Mouse (Mus musculus): ENCODE data around the gene Btbd11. TPM values are rescaled to one million over a fixed set of nuclear protein-coding genes. Genes with fewer than 3 reads are reported as not detected.

The Btbd11 gene
- polyA plus RNA-seq, 1 experiment from 2014 or later = 3.7 TPM

DNA sequence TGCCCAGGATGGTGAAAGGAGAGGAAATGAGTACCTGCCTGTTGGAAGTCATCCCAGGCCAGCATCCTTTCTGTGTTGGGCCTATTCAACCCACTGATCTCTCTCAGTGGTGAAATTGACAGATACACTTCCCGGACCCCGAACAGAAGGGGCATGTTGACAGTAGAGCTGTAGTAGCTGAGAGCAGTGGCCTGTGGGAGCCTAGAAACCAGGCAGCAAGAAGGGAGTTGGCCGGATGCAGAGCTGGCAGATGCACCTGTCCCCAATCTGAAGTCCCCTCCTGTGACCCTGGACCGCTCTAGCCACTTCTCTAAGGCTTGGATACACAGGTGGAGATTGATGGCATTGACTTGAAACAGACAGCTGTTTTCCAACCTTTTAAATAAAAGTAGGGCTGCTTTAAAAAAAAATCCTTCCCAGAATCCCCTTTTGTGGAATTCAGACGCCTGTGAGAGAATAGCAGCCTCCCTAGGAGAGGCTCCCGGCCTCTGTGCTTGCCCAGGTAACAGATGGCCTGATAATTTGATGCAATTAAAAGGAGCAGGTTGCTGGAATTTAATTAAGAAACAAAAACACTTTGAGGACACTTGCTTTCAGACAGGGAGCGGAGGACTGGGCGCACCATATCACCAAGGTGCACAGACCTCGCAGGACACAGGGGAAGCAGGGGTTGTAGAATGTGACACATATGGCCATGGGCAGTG lies 89.2 kb downstream of the Btbd11 start:
- no peaks in the 10 kb centered on the region for H3K4me1 ChIP-seq (ENCODE audit: insufficient read depth)
- no peak for TF ChIP-seq CTCF (IDR thresholded peaks at IDR 0.05; ENCODE audit: low read depth)
- WGBS = 82% methylated on average over 9 of the region's 9 CpGs
- no peaks in the 10 kb centered on the region for H3K36me3 ChIP-seq (ENCODE audit: insufficient read depth)
- H3K27ac ChIP-seq (ENCODE audit: low read depth) = no peak overlapping the region
- no peak overlapping the region for H3K9ac ChIP-seq
- H3K4me3 ChIP-seq (ENCODE audit: low read depth, low read length) = no peak overlapping the region
- H3K4me2 ChIP-seq = no peak overlapping the region
- H3K9me3 ChIP-seq (ENCODE audit: low read depth, low read length) = no peaks in the 10 kb centered on the region
- ATAC-seq (ENCODE audit: insufficient read depth) = no peak
- H3K27me3 ChIP-seq (ENCODE audit: insufficient read depth, low read length) = no peaks in the 10 kb centered on the region
- no peak for DNase-seq

DNA sequence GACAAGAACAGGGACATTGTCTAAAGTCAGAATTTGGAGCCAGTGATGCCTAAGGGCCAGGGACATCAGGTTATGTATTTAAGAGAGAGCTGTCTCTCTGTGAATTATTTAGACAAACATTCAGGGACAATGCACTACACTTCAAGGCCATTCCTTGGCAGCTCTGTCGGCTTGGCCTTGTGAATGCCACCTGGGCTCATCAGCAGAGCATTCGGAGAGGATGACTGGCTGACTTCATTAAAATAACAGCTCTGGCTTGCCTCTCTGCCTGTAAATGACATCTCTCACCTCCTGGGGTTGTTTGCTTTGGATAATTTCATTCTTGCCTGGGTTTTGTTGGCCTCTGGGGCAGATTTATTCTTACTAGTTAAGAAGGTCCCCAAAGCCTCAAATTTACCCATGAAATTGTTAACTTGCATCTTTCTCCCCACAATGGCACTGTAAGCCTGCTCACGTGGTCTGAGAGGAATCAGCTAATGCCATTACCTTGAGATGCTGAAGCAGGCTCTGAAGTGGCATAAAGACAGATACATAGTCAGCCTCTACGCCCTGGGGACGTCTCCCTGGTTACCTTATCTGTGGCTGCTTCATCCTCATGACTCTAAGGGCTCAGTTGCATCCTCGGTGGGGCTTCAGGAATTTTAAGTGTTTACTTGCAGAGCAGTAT lies 93.5 kb downstream of the Btbd11 start:
- DNase-seq (no peak), ATAC-seq (ENCODE audit: insufficient read depth) (no peak)
- Histone ChIP-seq H3K36me3 (ENCODE audit: insufficient read depth) (no peaks in the 10 kb centered on the region), H3K27ac (ENCODE audit: low read depth) (no peak overlapping the region), H3K4me1 (ENCODE audit: insufficient read depth) (no peaks in the 10 kb centered on the region), H3K4me2 (no peak overlapping the region), H3K4me3 (ENCODE audit: low read depth, low read length) (no peak overlapping the region), H3K27me3 (ENCODE audit: insufficient read depth, low read length) (no peaks in the 10 kb centered on the region), H3K9me3 (ENCODE audit: low read depth, low read length) (no peaks in the 10 kb centered on the region), H3K9ac (no peak overlapping the region)
- no peak for TF ChIP-seq CTCF (IDR thresholded peaks at IDR 0.05; ENCODE audit: low read depth)
- WGBS = 30% methylated on average over 6 of the region's 6 CpGs

- DNase-seq (peak; percentile 74), ATAC-seq (ENCODE audit: insufficient read depth) (peak; percentile 58; the same call in 1 of the 2 replicates)
- Histone ChIP-seq H3K27ac (ENCODE audit: low read depth) (no peak overlapping the region), H3K9ac (no peak overlapping the region), H3K4me1 (ENCODE audit: insufficient read depth) (no peaks in the 10 kb centered on the region), H3K36me3 (ENCODE audit: insufficient read depth) (no peaks in the 10 kb centered on the region), H3K4me3 (ENCODE audit: low read depth, low read length) (no peak overlapping the region), H3K27me3 (ENCODE audit: insufficient read depth, low read length) (no peaks in the 10 kb centered on the region), H3K9me3 (ENCODE audit: low read depth, low read length) (no peaks in the 10 kb centered on the region), H3K4me2 (no peak overlapping the region)
- WGBS = 8% methylated on average over 3 of the region's 3 CpGs
- TF ChIP-seq CTCF (IDR thresholded peaks at IDR 0.05; ENCODE audit: low read depth) = no peak
Measured at GRCm38 (mm10) chr10:85481106-85481505, 94.5 kb downstream of the Btbd11 start.

- peak; percentile 17 for DNase-seq
- ATAC-seq (ENCODE audit: insufficient read depth) = no peak; the same call in 1 of the 2 replicates
- Histone ChIP-seq H3K9ac (no peak overlapping the region), H3K4me1 (ENCODE audit: insufficient read depth) (no peaks in the 10 kb centered on the region), H3K27me3 (ENCODE audit: insufficient read depth, low read length) (no peaks in the 10 kb centered on the region), H3K9me3 (ENCODE audit: low read depth, low read length) (no peaks in the 10 kb centered on the region), H3K36me3 (ENCODE audit: insufficient read depth) (no peaks in the 10 kb centered on the region), H3K4me3 (ENCODE audit: low read depth, low read length) (no peak overlapping the region), H3K27ac (ENCODE audit: low read depth) (no peak overlapping the region), H3K4me2 (no peak overlapping the region)
- 37% methylated on average over 4 of the region's 4 CpGs for WGBS
- no peak for TF ChIP-seq CTCF (IDR thresholded peaks at IDR 0.05; ENCODE audit: low read depth)
Measured at GRCm38 (mm10) chr10:85482064-85482473, 95.5 kb downstream of the Btbd11 start.

GRCm38 (mm10) chr10:85482480-85482879 lies 95.9 kb downstream of the Btbd11 start:
- H3K36me3 ChIP-seq (ENCODE audit: insufficient read depth) = no peaks in the 10 kb centered on the region
- H3K4me3 ChIP-seq (ENCODE audit: low read depth, low read length) = no peak overlapping the region
- H3K27ac ChIP-seq (ENCODE audit: low read depth) = no peak overlapping the region
- no peak for TF ChIP-seq CTCF (IDR thresholded peaks at IDR 0.05; ENCODE audit: low read depth)
- no peaks in the 10 kb centered on the region for H3K4me1 ChIP-seq (ENCODE audit: insufficient read depth)
- no peaks in the 10 kb centered on the region for H3K27me3 ChIP-seq (ENCODE audit: insufficient read depth, low read length)
- no peak overlapping the region for H3K4me2 ChIP-seq
- no peaks in the 10 kb centered on the region for H3K9me3 ChIP-seq (ENCODE audit: low read depth, low read length)
- no peak for ATAC-seq (ENCODE audit: insufficient read depth)
- DNase-seq = no peak
- 47% methylated on average over 6 of the region's 6 CpGs for WGBS
- H3K9ac ChIP-seq = no peak overlapping the region

DNA sequence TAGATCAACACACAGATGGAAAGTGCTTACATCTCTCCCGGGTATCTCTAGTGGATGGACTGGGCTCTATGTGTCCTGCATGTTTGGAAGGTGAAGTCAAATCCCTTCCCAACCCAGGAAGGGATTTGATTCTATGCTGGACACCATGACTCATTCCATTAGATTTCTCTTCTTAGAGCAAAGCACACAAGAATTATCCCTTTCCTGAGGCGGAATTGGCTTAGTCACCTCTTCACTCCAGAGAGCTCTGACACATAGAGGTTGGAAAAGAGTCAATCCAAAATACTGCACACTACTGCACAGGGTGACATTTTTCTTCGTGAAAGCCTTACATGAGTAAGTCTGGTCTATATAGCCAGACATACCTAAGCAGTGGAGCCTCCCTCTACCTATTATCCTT lies 99.8 kb downstream of the Btbd11 start:
- Histone ChIP-seq H3K4me1 (ENCODE audit: insufficient read depth) (no peaks in the 10 kb centered on the region), H3K4me3 (ENCODE audit: low read depth, low read length) (no peak overlapping the region), H3K9me3 (ENCODE audit: low read depth, low read length) (no peaks in the 10 kb centered on the region), H3K27ac (ENCODE audit: low read depth) (no peak overlapping the region), H3K4me2 (no peak overlapping the region), H3K27me3 (ENCODE audit: insufficient read depth, low read length) (no peaks in the 10 kb centered on the region), H3K9ac (no peak overlapping the region), H3K36me3 (ENCODE audit: insufficient read depth) (no peaks in the 10 kb centered on the region)
- no peak for DNase-seq
- TF ChIP-seq CTCF (IDR thresholded peaks at IDR 0.05; ENCODE audit: low read depth) = no peak
- ATAC-seq (ENCODE audit: insufficient read depth) = no peak
- 86% methylated on average over 3 of the region's 3 CpGs for WGBS

- no peaks in the 10 kb centered on the region for H3K36me3 ChIP-seq (ENCODE audit: insufficient read depth)
- no peaks in the 10 kb centered on the region for H3K27me3 ChIP-seq (ENCODE audit: insufficient read depth, low read length)
- H3K9me3 ChIP-seq (ENCODE audit: low read depth, low read length) = no peaks in the 10 kb centered on the region
- H3K4me3 ChIP-seq (ENCODE audit: low read depth, low read length) = no peak overlapping the region
- no peak overlapping the region for H3K27ac ChIP-seq (ENCODE audit: low read depth)
- no peak for DNase-seq
- WGBS = 64% methylated on average over 2 of the region's 2 CpGs
- no peak overlapping the region for H3K4me2 ChIP-seq
- H3K9ac ChIP-seq = no peak overlapping the region
- no peak for ATAC-seq (ENCODE audit: insufficient read depth)
- no peaks in the 10 kb centered on the region for H3K4me1 ChIP-seq (ENCODE audit: insufficient read depth)
- TF ChIP-seq CTCF (IDR thresholded peaks at IDR 0.05; ENCODE audit: low read depth) = no peak
Measured at GRCm38 (mm10) chr10:85492583-85492982, 106.0 kb downstream of the Btbd11 start.

Data from lung, embryonic 14.5 days (tissue).